Mouse (Mus musculus) liver, embryonic 16.5 days (tissue): ENCODE results near the gene Celf2. TPM values are rescaled to one million over a fixed set of nuclear protein-coding genes. Genes with fewer than 3 reads are reported as not detected.

Experiments used
- ATAC-seq: fragments of 200-750 bp; cut with Nextera tagmentation; 2 replicates; pipeline ENCODE4 v1.8.0; 2017; ENCODE audit warnings: low read depth, mild to moderate bottlenecking, moderate number of reproducible peaks, moderate library complexity
- H3K27ac ChIP-seq: fragments of 300-500 bp; sonication (generic); 2 replicates; pipeline ENCODE4 v1.5.1; 2014; ENCODE audit warnings: mild to moderate bottlenecking, low read length
- H3K27me3 ChIP-seq: fragments of 300-500 bp; sonication (generic); 2 replicates; pipeline ENCODE4 v1.6.1; 2014; ENCODE audit warnings: low read depth, low read length, mixed read lengths; ENCODE audit not compliant: control insufficient read depth, insufficient read depth
- H3K36me3 ChIP-seq: fragments of 300-500 bp; sonication (generic); 2 replicates; pipeline ENCODE4 v1.6.1; 2014; ENCODE audit warnings: mild to moderate bottlenecking; ENCODE audit not compliant: control insufficient read depth, insufficient read depth
- H3K4me1 ChIP-seq: fragments of 300-500 bp; sonication (generic); 2 replicates; pipeline ENCODE4 v1.6.1; 2014; ENCODE audit warnings: low read depth, low read length, mixed read lengths; ENCODE audit not compliant: control insufficient read depth
- H3K4me2 ChIP-seq: fragments of 300-500 bp; sonication (generic); 2 replicates; pipeline ENCODE4 v1.6.1; 2014; ENCODE audit warnings: low read depth, low read length, mixed read lengths
- H3K4me3 ChIP-seq: fragments of 300-500 bp; sonication (generic); 2 replicates; pipeline ENCODE4 v1.5.1; 2014; ENCODE audit warnings: low read depth, mild to moderate bottlenecking, low read length
- H3K9ac ChIP-seq: fragments of 300-500 bp; sonication (generic); 2 replicates; pipeline ENCODE4 v1.6.1; 2014; ENCODE audit warnings: low read depth, low read length
- H3K9me3 ChIP-seq: fragments of 300-500 bp; sonication (generic); replicated peaks from 2 replicates; pipeline ENCODE4 v1.6.1; 2016; ENCODE audit warnings: low read length; ENCODE audit not compliant: control insufficient read depth
- WGBS: fragments of 180-500 bp; shearing (Covaris S2); extraction: QIAGEN DNeasy Blood & Tissue Kit; methylation state at CpG from one replicate; pipeline ENCODE4 v1.1.7; 2014; ENCODE audit not compliant: insufficient replicate concordance; 5-methylcytosine and 5-hydroxymethylcytosine counted together
- polyA plus RNA-seq: library from polyadenylated mRNA; unstranded; fragments of >200 nt; fragmentation: Nextera tagmentation; extraction: Ambion mirVana; gene quantifications from 2 replicates; pipeline ENCODE4 v1.2.1, GENCODE M21; 2015

Gene Celf2
- polyA plus RNA-seq, 1 experiment from 2014 or later, result 10.0 TPM

DNA sequence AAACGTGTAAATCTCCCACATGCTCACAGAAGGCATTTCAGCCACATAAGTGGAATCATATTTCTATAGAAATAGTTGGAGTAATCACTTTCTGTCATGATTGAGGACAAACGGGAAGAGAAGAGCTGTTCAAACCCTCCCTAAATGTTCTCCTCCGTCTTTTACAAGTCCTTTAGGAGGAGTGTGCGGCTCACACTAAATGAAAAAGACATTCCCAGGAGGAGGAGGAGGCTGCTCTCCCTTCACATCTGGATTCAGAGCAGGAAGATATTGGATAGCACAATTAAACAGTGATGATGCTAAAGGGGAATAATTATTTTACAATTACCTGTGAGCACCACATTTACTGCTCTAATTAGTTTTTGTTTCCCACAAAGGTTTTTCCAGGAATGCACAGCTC, 642.1 kb downstream of the Celf2 start:
- no peaks in the 10 kb centered on the region for H3K36me3 ChIP-seq
- no peak overlapping the region for H3K4me2 ChIP-seq
- peaks cover 2% of the 10 kb centered on the region; the same call in 1 of the 2 replicates for H3K4me1 ChIP-seq
- no peak for ATAC-seq
- no peak overlapping the region for H3K9ac ChIP-seq
- no peak overlapping the region for H3K4me3 ChIP-seq
- 48% methylated on average over 4 of the region's 4 CpGs for WGBS
- H3K27ac ChIP-seq, result no peak overlapping the region
- H3K9me3 ChIP-seq, result no peaks in the 10 kb centered on the region
- H3K27me3 ChIP-seq, result peaks cover 17% of the 10 kb centered on the region

DNA sequence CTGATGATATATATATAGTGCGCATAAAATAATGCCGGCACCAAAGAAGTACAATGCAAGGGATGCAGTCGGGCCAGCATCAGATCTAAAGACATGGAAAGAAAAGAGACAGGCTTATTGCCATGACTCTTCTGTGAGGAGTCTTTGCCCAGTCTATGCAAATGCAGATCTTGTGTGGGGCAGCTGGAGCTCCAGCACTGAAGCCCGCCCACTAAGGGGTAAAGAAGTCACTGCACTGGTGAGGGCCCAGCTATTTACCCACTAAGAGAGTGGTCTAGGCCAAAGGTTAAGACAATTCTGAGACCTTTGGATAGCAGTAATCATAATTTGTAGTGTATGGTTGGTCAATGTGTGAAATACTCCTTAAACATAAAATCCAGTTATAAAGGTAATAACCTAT, 643.6 kb downstream of the Celf2 start:
- H3K9me3 ChIP-seq, result no peaks in the 10 kb centered on the region
- WGBS, result 71% methylated on average over 4 of the region's 4 CpGs
- no peaks in the 10 kb centered on the region for H3K4me1 ChIP-seq
- peaks cover 4% of the 10 kb centered on the region for H3K27me3 ChIP-seq
- no peak overlapping the region for H3K9ac ChIP-seq
- no peak for ATAC-seq
- H3K4me2 ChIP-seq, result no peak overlapping the region
- H3K36me3 ChIP-seq, result no peaks in the 10 kb centered on the region
- no peak overlapping the region for H3K27ac ChIP-seq
- H3K4me3 ChIP-seq, result no peak overlapping the region

DNA sequence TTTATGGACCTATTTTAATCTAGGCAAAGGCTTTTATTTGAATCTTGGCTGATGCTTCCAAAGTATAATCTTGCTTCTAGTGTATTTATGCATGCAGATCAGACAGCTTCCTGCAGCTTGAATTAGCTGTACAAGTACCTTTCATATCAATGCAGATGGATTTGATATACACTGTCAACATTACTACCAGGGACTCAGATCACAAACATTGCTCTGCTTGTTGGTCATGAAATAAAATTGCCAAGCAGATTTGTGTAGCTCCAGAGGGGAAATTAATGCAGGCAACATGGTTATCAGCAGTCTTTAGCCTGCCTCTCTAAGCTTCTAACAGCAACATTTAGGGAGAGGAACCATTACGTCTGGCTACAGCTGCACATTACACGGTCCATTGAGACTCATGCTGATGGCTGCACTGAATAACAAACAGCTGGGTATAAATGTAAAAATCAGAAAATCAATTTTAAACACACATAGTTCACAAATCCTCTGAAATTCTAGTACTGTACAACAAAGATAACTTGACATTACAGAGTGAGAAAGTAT, 659.2 kb downstream of the Celf2 start:
- no peak overlapping the region for H3K4me3 ChIP-seq
- WGBS, result 57% methylated on average over 2 of the region's 2 CpGs
- no peaks in the 10 kb centered on the region for H3K4me1 ChIP-seq
- no peaks in the 10 kb centered on the region for H3K27me3 ChIP-seq
- H3K36me3 ChIP-seq, result no peaks in the 10 kb centered on the region
- no peak for ATAC-seq
- no peak overlapping the region for H3K9ac ChIP-seq
- no peak overlapping the region for H3K27ac ChIP-seq
- no peak overlapping the region for H3K4me2 ChIP-seq
- no peaks in the 10 kb centered on the region for H3K9me3 ChIP-seq

DNA sequence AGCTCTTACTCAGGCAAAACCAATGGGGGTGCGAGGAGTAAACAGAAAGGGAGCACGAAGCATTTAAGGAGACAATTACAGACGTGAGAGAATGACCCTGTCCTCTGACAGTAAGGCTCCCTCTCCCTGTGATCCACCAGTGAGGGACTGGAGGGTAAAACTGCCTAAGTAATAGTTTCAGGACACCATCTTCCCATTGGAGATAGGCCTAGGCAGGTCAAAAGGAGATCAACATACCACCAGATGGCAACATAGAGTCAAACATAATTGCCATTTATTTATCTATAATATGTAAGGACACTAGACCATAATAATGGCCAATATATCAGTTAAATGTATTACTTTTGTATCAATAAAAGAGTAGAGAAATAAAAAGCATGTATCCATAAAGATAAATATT, 660.0 kb downstream of the Celf2 start:
- Histone ChIP-seq H3K9ac (no peak overlapping the region), H3K36me3 (no peaks in the 10 kb centered on the region), H3K9me3 (no peaks in the 10 kb centered on the region), H3K4me3 (no peak overlapping the region), H3K27ac (no peak overlapping the region), H3K27me3 (no peaks in the 10 kb centered on the region), H3K4me2 (no peak overlapping the region), H3K4me1 (no peaks in the 10 kb centered on the region)
- no peak for ATAC-seq
- WGBS, result 40% methylated on average over 3 of the region's 3 CpGs

DNA sequence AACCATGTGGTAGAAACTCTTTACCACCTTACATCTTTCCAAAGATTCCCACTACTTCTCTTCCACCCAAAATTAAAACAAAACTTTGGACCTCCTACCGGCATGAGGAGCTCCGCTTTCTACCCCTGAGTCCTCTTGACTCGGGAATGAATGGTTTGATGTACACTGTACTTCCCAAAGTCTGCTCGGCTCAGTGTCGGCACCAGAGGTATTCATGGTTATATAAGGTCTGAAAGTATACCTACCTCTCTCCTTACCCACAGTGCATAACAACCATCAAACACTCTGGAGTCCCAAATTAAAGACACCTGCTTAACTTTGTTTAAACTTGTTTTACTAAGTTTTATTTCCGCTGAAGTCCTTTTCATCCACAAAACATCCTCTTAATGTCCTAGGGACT, 679.3 kb downstream of the Celf2 start:
- H3K27ac ChIP-seq, result no peak overlapping the region
- no peak overlapping the region for H3K4me2 ChIP-seq
- no peak overlapping the region for H3K4me3 ChIP-seq
- ATAC-seq, result no peak
- H3K9ac ChIP-seq, result no peak overlapping the region
- no peaks in the 10 kb centered on the region for H3K36me3 ChIP-seq
- H3K27me3 ChIP-seq, result no peaks in the 10 kb centered on the region
- WGBS, result 79% methylated on average over 6 of the region's 6 CpGs
- no peaks in the 10 kb centered on the region for H3K9me3 ChIP-seq
- no peaks in the 10 kb centered on the region for H3K4me1 ChIP-seq

DNA sequence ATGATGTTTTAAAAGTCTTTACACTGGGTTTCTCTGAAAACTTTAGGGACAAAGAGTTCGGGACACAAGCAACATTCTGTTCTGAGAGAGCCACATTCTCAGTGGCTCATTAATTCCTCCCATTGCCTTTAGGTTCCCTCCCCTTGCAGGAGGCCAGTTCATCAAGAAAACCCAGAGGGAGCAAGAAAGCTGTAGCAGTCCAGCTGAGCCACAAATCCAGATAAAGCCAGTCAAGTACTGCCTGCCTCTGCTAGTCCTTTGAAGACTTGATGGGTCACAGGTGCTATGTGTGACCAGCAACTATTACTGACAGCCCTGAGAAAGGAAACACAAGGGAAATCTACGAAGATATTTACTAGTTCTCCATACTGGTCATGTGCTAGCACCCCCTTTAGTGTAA, 681.8 kb downstream of the Celf2 start:
- no peak overlapping the region for H3K9ac ChIP-seq
- no peaks in the 10 kb centered on the region for H3K36me3 ChIP-seq
- H3K27me3 ChIP-seq, result no peaks in the 10 kb centered on the region
- no peak for ATAC-seq
- WGBS, result 49% methylated on average over 2 of the region's 2 CpGs
- no peaks in the 10 kb centered on the region for H3K9me3 ChIP-seq
- H3K4me2 ChIP-seq, result no peak overlapping the region
- no peak overlapping the region for H3K4me3 ChIP-seq
- no peaks in the 10 kb centered on the region for H3K4me1 ChIP-seq
- H3K27ac ChIP-seq, result no peak overlapping the region

DNA sequence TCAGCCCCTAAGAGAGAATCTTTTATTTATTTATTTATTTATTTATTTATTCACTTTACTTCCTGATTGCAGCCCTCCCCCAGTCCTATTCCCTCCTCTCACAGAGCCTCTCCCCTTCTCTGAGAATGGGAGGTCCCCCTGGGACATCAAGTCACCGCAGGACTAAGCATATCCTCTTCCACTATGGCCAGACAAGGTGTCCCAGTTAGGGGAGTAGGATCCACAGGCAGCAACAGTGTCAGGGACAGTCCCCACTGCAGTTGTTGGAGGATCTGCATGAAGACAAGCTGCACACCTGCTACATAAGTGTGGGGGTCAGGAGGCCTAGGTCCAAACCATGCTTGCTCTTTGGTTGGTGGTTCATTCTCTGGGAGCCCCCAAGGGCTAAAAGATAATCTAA, 686.3 kb downstream of the Celf2 start:
- Histone ChIP-seq H3K9ac (no peak overlapping the region), H3K27ac (no peak overlapping the region), H3K36me3 (no peaks in the 10 kb centered on the region), H3K4me3 (no peak overlapping the region), H3K4me1 (no peaks in the 10 kb centered on the region), H3K9me3 (no peaks in the 10 kb centered on the region), H3K27me3 (no peaks in the 10 kb centered on the region), H3K4me2 (no peak overlapping the region)
- ATAC-seq, result no peak
- WGBS, result 73% methylated on average over 1 of the region's 1 CpGs

DNA sequence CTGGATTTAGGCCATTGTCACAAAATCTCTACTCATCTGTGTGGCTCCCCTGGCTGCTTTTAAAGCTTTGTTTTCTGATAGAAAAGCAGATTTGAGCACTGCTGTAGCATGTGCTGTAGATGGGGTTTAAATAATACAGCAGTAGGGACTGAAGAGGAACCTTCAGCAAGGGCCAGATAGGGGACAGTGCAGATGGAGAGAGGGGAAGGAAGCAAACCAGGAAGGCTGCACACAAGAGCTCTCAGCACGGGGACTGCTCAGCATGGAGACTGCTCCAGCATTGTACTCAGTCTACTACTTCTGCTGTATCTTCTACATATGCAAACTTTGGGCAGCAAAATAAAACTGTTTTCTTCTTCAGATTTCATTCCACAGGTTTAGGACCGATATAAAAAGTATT, 687.8 kb downstream of the Celf2 start:
- no peak for ATAC-seq
- H3K9ac ChIP-seq, result no peak overlapping the region
- no peaks in the 10 kb centered on the region for H3K4me1 ChIP-seq
- H3K9me3 ChIP-seq, result no peaks in the 10 kb centered on the region
- H3K27me3 ChIP-seq, result no peaks in the 10 kb centered on the region
- no peak overlapping the region for H3K4me3 ChIP-seq
- H3K4me2 ChIP-seq, result no peak overlapping the region
- WGBS, result 35% methylated on average over 2 of the region's 2 CpGs
- H3K36me3 ChIP-seq, result no peaks in the 10 kb centered on the region
- no peak overlapping the region for H3K27ac ChIP-seq

DNA sequence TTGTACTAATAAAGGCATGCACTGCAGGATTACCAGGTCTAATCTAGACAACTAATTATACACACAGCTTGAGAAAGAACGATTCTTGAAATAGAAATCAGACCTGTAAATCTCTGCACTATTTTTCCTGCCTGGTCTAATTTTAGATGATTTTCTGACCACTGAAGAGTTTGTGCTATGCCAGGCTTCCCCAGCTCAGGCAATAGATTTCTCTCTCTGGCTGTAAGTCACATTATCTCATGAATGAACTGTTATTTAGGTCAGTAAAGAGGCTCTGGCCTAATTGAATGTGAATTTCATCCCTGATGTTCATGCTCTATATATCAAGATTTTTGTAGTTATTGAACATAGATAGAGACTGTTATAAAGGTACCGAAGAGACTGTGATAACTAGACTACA, 694.1 kb downstream of the Celf2 start:
- Histone ChIP-seq H3K9me3 (no peaks in the 10 kb centered on the region), H3K27ac (no peak overlapping the region), H3K27me3 (no peaks in the 10 kb centered on the region), H3K9ac (no peak overlapping the region), H3K4me3 (no peak overlapping the region), H3K36me3 (no peaks in the 10 kb centered on the region), H3K4me1 (no peaks in the 10 kb centered on the region), H3K4me2 (no peak overlapping the region)
- 50% methylated on average over 2 of the region's 2 CpGs for WGBS
- no peak for ATAC-seq
